Mouse (Mus musculus): ENCODE data around the gene Pilra.
"Not testable (repeated sequence)": the region's sequence is repeated elsewhere in the genome, so short reads cannot be mapped to it uniquely, and the experiment has no call there.

Gene Pilra

GRCm38 (mm10) chr5:137835966-137836520 lies at the start of gene Pilra:
Gene Pilra, minus strand, starts transcription at chr5:137836281.
- DNase-seq, result not testable (repeated sequence)

DNA sequence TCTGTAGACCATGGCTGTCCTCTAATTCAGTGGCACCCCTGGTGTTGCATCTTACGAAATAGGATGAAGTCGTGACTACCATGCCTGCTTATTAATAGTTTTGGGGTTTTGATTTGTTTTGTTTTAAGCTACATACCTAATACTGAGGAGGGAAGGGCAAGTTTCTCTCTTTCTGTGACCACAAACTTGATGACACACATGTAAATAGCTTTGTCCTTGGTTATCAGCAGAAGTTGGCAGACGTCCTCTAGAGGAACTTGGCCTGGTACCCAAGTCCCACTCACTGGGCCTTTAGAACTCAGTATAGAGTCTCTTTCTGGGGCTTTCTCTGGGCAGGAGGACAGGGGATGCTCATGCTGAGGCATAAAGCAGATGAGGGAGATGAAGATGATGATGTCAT lies 47.3 kb upstream of the Pilra start:
- DNase-seq, result no peak

- no peak for DNase-seq
Observed at GRCm38 (mm10) chr5:137882922-137883321, 46.8 kb upstream of the Pilra start.

DNA sequence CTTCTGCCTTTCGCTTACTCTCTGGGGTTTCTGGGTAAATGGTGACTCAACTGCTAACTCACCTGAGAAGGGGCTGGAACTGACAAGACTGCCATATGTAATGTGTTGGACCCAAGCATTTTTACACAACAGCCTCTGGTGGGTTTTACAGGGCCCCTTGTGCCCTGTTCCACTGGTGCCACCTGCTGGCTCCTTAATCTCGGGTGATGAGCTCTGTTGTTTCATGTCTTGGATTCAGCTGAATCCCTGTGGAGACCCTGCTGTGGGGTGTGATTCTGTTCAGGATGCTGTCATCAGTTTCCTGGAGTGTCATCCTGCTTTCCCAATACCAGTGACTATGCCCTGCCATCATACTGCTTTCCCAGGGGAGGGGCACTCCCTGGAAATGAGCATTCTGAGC lies 41.8 kb upstream of the Pilra start:
- peak; percentile 14 to 71 for DNase-seq

DNA sequence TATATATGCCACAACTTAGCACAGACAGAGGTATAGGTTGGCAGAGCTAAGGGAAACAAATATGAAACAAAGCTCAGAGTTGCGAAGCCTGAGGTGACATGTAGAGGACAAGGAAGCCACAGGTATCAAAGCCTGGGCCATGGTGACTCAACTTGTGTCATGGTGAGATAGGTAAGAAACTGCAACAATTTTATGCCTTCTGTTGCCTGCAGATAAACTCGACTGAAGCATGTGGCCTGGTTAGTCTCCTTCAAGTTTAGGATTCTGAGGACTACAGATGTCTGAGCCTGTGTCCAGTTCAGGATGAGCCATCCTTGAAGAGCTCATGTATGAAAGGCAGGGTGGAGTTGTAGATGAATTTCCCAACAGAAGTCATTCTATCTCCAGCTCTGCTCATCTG lies 39.0 kb upstream of the Pilra start:
- no peak for DNase-seq

DNA sequence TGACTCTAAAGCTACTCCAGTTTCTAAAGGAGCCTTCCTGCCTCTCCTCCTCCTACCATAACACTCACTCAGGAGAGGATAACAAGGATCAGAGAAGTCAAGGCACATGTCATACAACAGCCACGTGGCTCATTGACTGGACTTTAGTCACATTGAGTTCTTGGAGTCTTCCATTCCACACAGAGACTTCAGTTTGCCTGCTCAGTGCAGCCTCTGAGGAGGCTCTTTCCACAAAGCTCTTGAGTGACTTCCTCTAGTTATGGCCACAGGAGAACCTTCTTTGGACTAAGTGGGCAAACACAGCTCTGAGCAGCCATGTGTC lies 36.3 kb upstream of the Pilra start:
- DNase-seq, result not testable (repeated sequence)

DNA sequence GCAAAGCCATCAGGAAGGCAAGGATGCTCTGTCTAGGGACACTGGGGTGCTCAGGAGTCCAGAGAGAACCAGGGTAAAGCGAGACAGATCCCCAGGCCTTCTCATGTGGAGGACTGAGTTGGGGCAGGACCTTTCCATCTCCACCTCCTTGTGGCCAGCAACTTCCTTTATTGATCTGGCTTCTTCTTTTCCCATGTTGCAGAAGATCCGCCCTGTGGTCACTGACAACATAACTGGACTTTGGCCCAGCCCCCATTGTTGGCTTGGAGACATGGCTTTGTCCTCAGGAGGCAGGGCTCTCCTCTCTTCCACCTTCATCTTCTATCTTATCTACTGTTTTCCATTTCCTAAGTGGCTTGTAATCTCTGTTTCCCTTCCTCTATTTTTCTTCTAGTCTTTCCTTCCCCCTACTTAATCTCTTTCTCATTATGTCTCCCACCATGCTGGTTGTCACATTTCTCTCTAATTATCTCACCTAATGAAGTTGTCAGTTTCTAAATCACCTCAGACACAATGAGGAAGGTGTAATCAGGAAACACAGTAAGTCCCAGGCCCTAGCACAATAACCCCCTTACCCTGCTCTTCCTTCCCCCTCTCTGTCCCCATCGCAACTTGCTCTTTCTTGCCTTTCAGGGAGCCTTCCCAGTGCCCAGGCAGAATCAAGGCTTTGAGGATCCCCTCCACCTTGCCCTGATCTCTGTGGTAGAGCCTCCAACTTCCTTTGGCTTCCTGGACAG lies 35.7 kb upstream of the Pilra start, which contains the start of gene Pilrb2:
Gene Pilrb2, minus strand, starts transcription at position 172 of the 737 bp plus-strand sequence.
- DNase-seq, result not testable (repeated sequence)

DNA sequence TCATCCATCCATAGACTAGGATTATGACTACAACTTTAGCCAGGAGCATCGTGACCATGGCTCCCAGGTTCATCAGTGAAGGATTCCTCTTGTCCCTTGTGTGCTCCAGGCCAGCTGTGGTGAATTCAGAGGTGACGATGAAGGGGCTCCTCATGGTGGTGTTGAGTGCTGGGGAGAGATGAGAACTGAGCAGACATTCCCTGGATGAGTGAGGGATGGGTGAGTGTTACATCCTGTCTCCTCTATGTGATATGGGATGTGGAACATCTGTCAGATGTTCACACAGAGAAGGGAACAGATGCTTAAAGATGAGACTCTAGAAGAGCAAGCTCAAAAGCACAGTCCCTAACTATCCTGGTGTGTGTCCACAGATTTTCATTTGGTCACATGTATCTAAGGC lies 32.5 kb upstream of the Pilra start:
- not testable (repeated sequence) for DNase-seq

- DNase-seq, result not testable (repeated sequence)
Observed at GRCm38 (mm10) chr5:137864008-137864407, 27.9 kb upstream of the Pilra start.

- DNase-seq, result peak in 1 of 2 experiments; percentile 19
Observed at GRCm38 (mm10) chr5:137857960-137858710, 22.1 kb upstream of the Pilra start, which contains the start of gene Pilrb1. Gene Pilrb1, minus strand, starts transcription at chr5:137858106.

- not testable (repeated sequence) for DNase-seq
Observed at GRCm38 (mm10) chr5:137856870-137857269, 20.8 kb upstream of the Pilra start.

- not testable (repeated sequence) for DNase-seq
Observed at GRCm38 (mm10) chr5:137854907-137855306, 18.8 kb upstream of the Pilra start.

GRCm38 (mm10) chr5:137850313-137850712 lies 14.2 kb upstream of the Pilra start:
- DNase-seq, result not testable (repeated sequence)

- not testable (repeated sequence) for DNase-seq
Observed at GRCm38 (mm10) chr5:137837110-137837509, 1.0 kb upstream of the Pilra start.

- DNase-seq, result no peak
Observed at GRCm38 (mm10) chr5:137836611-137837010, 530 bp upstream of the Pilra start.

GRCm38 (mm10) chr5:137833500-137833899 lies 2.6 kb downstream of the Pilra start:
- DNase-seq, result peak in 1 of 2 experiments; percentile 6

DNA sequence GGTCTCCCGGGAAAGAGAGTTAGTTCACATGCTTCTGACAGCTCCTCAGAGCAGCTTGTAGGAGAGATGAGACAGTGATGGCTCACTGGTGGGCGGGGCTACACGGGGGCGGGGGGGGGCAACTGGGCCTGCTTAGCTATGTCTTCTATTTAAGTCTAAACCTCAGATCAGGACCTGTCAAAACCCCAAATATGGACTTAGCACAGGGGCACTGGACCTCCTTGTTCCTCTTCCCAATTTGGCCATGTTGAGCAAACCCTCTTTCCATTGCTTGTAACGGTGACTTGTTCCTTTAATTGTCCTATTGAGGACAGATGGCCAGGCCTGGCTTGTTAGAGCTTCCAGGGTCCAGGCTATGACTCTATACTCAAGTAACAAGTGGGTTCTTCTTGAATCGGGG lies 4.6 kb downstream of the Pilra start:
- DNase-seq, result no peak

- DNase-seq, result no peak
Observed at GRCm38 (mm10) chr5:137831106-137831505, 5.0 kb downstream of the Pilra start.

DNA sequence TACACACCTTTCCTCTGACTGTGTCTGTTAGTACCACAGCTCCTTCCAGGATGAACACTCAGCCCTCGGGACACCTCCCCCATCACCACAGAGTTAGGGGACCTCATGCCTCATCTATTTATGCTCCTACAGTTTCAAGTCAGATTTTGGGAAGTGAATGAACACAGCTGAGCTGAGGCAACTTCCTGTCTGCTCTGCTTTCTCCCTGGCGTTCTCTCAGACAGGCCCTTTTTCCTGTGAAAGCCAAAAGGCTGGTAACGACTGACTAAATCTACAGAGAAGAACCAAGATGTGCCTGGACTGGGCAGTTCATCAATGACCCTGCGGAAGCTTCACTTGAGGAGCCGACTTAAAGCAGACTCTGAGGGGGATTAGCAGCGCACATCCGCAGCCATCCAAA lies 5.8 kb downstream of the Pilra start:
- DNase-seq, result peak in 1 of 2 experiments; percentile 5

GRCm38 (mm10) chr5:137828694-137829093 lies 7.4 kb downstream of the Pilra start:
- no peak for DNase-seq

DNA sequence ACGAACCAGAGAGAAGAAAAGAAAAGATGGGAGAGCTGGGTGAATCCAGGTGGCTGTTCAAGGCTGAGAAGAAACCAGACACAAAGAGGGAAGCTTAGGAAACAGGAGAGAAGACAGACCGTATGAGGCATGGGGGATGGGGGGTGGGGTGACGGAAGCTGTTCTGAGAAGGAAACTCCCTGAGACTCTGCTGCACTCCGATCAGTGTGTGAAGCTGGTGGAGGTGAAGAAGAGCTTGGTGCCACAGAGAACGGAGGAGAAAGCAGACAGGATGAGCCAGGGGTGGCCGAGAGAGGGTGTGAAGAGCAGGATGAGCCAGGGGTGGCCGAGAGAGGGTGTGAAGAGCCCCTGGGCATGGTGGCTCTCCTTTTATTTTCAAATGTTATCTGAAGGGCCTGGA lies 9.7 kb downstream of the Pilra start:
- no peak for DNase-seq

GRCm38 (mm10) chr5:137825971-137826370 lies 10.1 kb downstream of the Pilra start:
- no peak for DNase-seq

- no peak for DNase-seq
Observed at GRCm38 (mm10) chr5:137825030-137825429, 11.1 kb downstream of the Pilra start.
